Mouse (Mus musculus) hindbrain, embryonic 13.5 days (tissue): ENCODE data around the gene Clip3. TPM values are rescaled to one million over a fixed set of nuclear protein-coding genes. Genes with fewer than 3 reads are reported as not detected.
A peak's percentile ranks its signal among the peaks of the same experiment; 100 is the strongest.

Source experiments
- ATAC-seq: fragments of 200-750 bp; cut with Nextera tagmentation; 2 replicates; pipeline ENCODE4 v1.8.0; 2017; ENCODE audit warnings: moderate TSS enrichment; ENCODE audit not compliant: low FRiP score
- H3K27ac ChIP-seq: fragments of 300-500 bp; sonication (generic); 2 replicates; pipeline ENCODE4 v1.5.1; 2015; ENCODE audit warnings: inconsistent platforms, mild to moderate bottlenecking, moderate library complexity
- H3K27me3 ChIP-seq: fragments of 300-500 bp; sonication (generic); 2 replicates; pipeline ENCODE4 v1.6.1; 2015; ENCODE audit warnings: mild to moderate bottlenecking, inconsistent platforms
- H3K36me3 ChIP-seq: fragments of 300-500 bp; sonication (generic); 2 replicates; pipeline ENCODE4 v1.6.1; 2015; ENCODE audit warnings: mild to moderate bottlenecking, inconsistent platforms
- H3K4me1 ChIP-seq: fragments of 300-500 bp; sonication (generic); replicated peaks from 2 replicates; pipeline ENCODE4 v1.6.1; 2015; ENCODE audit warnings: inconsistent platforms
- H3K4me2 ChIP-seq: fragments of 300-500 bp; sonication (generic); 2 replicates; pipeline ENCODE4 v1.6.1; 2015; ENCODE audit warnings: inconsistent platforms, mild to moderate bottlenecking, moderate library complexity
- H3K4me3 ChIP-seq: fragments of 300-500 bp; sonication (generic); 2 replicates; pipeline ENCODE4 v1.5.1; 2015; ENCODE audit warnings: mild to moderate bottlenecking, inconsistent platforms
- H3K9ac ChIP-seq: fragments of 300-500 bp; sonication (generic); 2 replicates; pipeline ENCODE4 v1.6.1; 2015; ENCODE audit warnings: mild to moderate bottlenecking, inconsistent platforms
- H3K9me3 ChIP-seq: fragments of 300-500 bp; sonication (generic); 2 replicates; pipeline ENCODE4 v1.6.1; 2016; ENCODE audit warnings: inconsistent platforms
- WGBS: fragments of 180-500 bp; shearing (Covaris S2); methylation state at CpG from one replicate; pipeline ENCODE4 v1.1.7; 2015; 5-methylcytosine and 5-hydroxymethylcytosine counted together
- polyA plus RNA-seq: library from polyadenylated mRNA; unstranded; fragments of >200 nt; fragmentation: Nextera tagmentation; extraction: Ambion mirVana; gene quantifications from 2 replicates; pipeline ENCODE4 v1.2.1, GENCODE M21; 2015

The Clip3 gene
- polyA plus RNA-seq, 1 experiment from 2014 or later: 90.1 TPM

GRCm38 (mm10) chr7:30321539-30322284, 30.2 kb downstream of the Clip3 start, which contains the start of gene E130208F15Rik:
Gene E130208F15Rik (plus strand): TSS chr7:30321740.
- H3K9ac ChIP-seq: peak within 1 kb of the TSS; percentile 92
- H3K27me3 ChIP-seq: peaks cover 11% of the 10 kb centered on the region
- H3K4me1 ChIP-seq: peaks cover 17% of the 10 kb centered on the region
- peaks cover 7% of the 10 kb centered on the region for H3K36me3 ChIP-seq
- H3K9me3 ChIP-seq: peaks cover 3% of the 10 kb centered on the region; the same call in 1 of the 2 replicates
- H3K4me2 ChIP-seq: peak within 1 kb of the TSS; percentile 72
- H3K27ac ChIP-seq: peak within 1 kb of the TSS; percentile 87
- under 1% methylated on average over 57 of the region's 63 CpGs for whole genome bisulfite sequencing
- ATAC-seq: peak; percentile 80
- H3K4me3 ChIP-seq: peak within 1 kb of the TSS; percentile 78

DNA sequence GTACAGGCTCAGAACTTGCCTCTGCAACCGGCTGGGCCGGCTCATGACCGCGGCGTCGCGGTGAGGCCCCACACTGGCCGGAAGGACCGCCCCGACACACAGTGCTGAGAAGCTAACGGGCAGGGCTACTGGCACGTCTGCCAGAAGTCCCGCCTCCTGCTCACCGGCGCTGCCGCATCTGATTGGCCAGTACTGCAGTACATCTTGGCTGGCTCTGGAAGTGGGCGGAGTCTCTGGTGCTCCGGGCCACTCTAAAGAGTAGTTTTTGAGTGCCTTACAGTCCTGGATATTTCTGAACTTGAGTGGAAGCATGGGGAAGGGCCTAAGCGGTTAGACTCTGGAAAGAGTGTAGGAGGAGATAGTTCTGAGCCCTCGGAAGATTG, 30.7 kb downstream of the Clip3 start:
- H3K4me1 ChIP-seq: peaks cover 19% of the 10 kb centered on the region
- peak overlapping the region; percentile 78 for H3K4me3 ChIP-seq
- 0 out of 2 replicates have a peak, but pooled peaks cover 4% of the 10 kb centered on the region for H3K36me3 ChIP-seq
- peak; percentile 99 for ATAC-seq
- peak overlapping the region; percentile 87 for H3K27ac ChIP-seq
- H3K9me3 ChIP-seq: peaks cover 3% of the 10 kb centered on the region; the same call in 1 of the 2 replicates
- under 1% methylated on average over 20 of the region's 20 CpGs for WGBS
- H3K9ac ChIP-seq: peak overlapping the region; percentile 92
- H3K4me2 ChIP-seq: peak overlapping the region; percentile 72
- H3K27me3 ChIP-seq: peaks cover 14% of the 10 kb centered on the region

GRCm38 (mm10) chr7:30322865-30323264, 31.3 kb downstream of the Clip3 start:
- Histone ChIP-seq H3K4me3 (peak overlapping the region; percentile 78), H3K27ac (peak overlapping the region; percentile 49; the same call in 1 of the 2 replicates), H3K4me1 (peaks cover 23% of the 10 kb centered on the region), H3K27me3 (peaks cover 15% of the 10 kb centered on the region), H3K9me3 (peaks cover 3% of the 10 kb centered on the region; the same call in 1 of the 2 replicates), H3K4me2 (peak overlapping the region; percentile 72), H3K9ac (0 out of 2 replicates have a peak overlapping the region, but pooled peaks have one; percentile 92), H3K36me3 (0 out of 2 replicates have a peak, but pooled peaks cover 3% of the 10 kb centered on the region)
- 0 out of 2 replicates have a peak, but pooled peaks have one; percentile 4 for ATAC-seq
- WGBS: 41% methylated on average over 6 of the region's 6 CpGs

- Histone ChIP-seq H3K36me3 (no peaks in the 10 kb centered on the region), H3K9me3 (peaks cover 3% of the 10 kb centered on the region; the same call in 1 of the 2 replicates), H3K9ac (0 out of 2 replicates have a peak within 1 kb of the TSS, but pooled peaks have one; percentile 92), H3K27ac (peak within 1 kb of the TSS; percentile 49; the same call in 1 of the 2 replicates), H3K27me3 (peaks cover 22% of the 10 kb centered on the region), H3K4me2 (peak within 1 kb of the TSS; percentile 72), H3K4me1 (peaks cover 23% of the 10 kb centered on the region), H3K4me3 (peak within 1 kb of the TSS; percentile 78)
- no peak for ATAC-seq
- WGBS: 79% methylated on average over 3 of the region's 3 CpGs
Measured at GRCm38 (mm10) chr7:30323795-30324194, 32.3 kb downstream of the Clip3 start, which contains the start of gene Sdhaf1. Gene Sdhaf1 (minus strand): TSS chr7:30323895.

GRCm38 (mm10) chr7:30324300-30324944, 32.9 kb downstream of the Clip3 start:
- no peaks in the 10 kb centered on the region for H3K36me3 ChIP-seq
- no peak for ATAC-seq

GRCm38 (mm10) chr7:30325364-30325763, 33.8 kb downstream of the Clip3 start:
- peaks cover 23% of the 10 kb centered on the region for H3K4me1 ChIP-seq
- 44% methylated on average over 2 of the region's 2 CpGs for WGBS
- ATAC-seq: no peak
- H3K4me2 ChIP-seq: no peak overlapping the region
- no peak overlapping the region for H3K4me3 ChIP-seq
- peaks cover 23% of the 10 kb centered on the region for H3K27me3 ChIP-seq
- peaks cover 3% of the 10 kb centered on the region; the same call in 1 of the 2 replicates for H3K9me3 ChIP-seq
- no peak overlapping the region for H3K9ac ChIP-seq
- no peak overlapping the region for H3K27ac ChIP-seq
- no peaks in the 10 kb centered on the region for H3K36me3 ChIP-seq

More at GRCm38 (mm10) chr7:30324300-30324944, 32.9 kb downstream of the Clip3 start:
- H3K9ac ChIP-seq: no peak overlapping the region
- peaks cover 23% of the 10 kb centered on the region for H3K27me3 ChIP-seq
- H3K9me3 ChIP-seq: peaks cover 3% of the 10 kb centered on the region; the same call in 1 of the 2 replicates
- H3K4me3 ChIP-seq: no peak overlapping the region
- H3K4me2 ChIP-seq: no peak overlapping the region
- peaks cover 23% of the 10 kb centered on the region for H3K4me1 ChIP-seq
- no peak overlapping the region for H3K27ac ChIP-seq
- 81% methylated on average over 5 of the region's 5 CpGs for WGBS

DNA sequence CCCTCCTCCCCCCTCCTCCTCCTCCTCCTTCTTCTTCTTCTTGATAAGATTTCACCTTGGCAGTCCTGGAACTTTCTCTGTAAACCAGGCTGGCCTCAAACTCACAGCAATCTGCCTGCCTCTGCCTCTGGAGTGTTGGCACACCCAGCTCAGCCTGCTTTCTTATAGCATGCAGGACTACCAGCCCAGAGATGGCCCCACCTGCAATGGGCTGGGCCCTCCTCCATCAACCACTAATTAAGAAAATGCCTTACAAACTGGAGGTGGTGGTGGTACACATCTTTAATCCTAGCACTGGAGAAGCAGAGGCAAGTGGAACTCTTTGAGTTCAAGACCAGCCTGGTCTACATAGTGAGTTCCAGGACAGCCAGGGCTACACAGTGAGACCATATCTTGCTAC, 34.9 kb downstream of the Clip3 start:
- ATAC-seq: no peak

DNA sequence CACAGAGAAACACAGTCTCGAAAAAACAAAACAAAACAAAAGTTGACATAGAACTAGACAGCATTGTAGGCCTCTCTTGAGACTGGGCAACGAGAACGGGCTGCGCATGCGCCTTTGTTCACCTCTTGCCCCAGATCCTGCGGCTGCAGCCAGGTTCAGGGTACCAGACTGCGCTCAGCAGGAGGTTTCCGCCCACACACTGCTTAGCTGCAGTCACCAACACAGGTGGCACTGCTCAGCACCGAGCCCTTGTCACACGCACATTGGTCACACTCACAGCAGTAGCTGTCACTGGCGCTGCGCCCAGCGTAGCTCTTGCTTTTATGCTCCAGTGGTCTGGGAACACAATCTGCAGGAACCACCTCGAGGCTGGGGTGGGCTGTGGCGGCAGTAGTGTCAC, 35.6 kb downstream of the Clip3 start:
- Histone ChIP-seq H3K4me3 (no peak overlapping the region), H3K4me1 (peaks cover 22% of the 10 kb centered on the region), H3K27ac (no peak overlapping the region), H3K4me2 (no peak overlapping the region), H3K27me3 (peaks cover 23% of the 10 kb centered on the region), H3K9ac (peak overlapping the region; percentile 46; the same call in 1 of the 2 replicates), H3K9me3 (peaks cover 3% of the 10 kb centered on the region; the same call in 1 of the 2 replicates), H3K36me3 (no peaks in the 10 kb centered on the region)
- no peak for ATAC-seq
- 53% methylated on average over 15 of the region's 15 CpGs for WGBS

More for the DNA sequence above, 34.9 kb downstream of the Clip3 start:
- H3K4me1 ChIP-seq: peaks cover 19% of the 10 kb centered on the region
- H3K9ac ChIP-seq: no peak overlapping the region
- no peak overlapping the region for H3K4me3 ChIP-seq
- no peak overlapping the region for H3K4me2 ChIP-seq
- H3K27me3 ChIP-seq: peaks cover 23% of the 10 kb centered on the region
- no peaks in the 10 kb centered on the region for H3K36me3 ChIP-seq
- no peak overlapping the region for H3K27ac ChIP-seq
- H3K9me3 ChIP-seq: peaks cover 3% of the 10 kb centered on the region; the same call in 1 of the 2 replicates

DNA sequence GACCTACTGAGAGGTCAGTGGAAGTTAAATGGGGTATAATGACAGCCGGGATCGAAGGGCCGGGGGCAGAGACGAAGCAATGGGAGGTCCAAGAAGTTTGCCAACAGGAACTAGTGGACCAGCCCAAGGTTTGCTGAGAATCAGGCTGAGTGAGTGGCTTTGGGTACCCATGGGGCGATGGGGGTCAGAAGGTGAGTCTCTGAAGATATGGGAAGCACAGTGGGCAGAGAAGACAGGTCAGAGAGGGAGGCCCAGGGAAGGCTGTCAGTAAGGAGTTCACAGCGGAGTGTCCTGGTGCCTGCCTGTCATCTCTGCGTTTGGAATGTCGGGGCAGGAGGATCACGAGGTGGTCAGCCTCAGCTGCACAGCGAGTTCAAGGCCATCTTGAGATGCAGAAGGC, 36.9 kb downstream of the Clip3 start:
- ATAC-seq: no peak
- peaks cover 27% of the 10 kb centered on the region for H3K4me1 ChIP-seq
- 52% methylated on average over 10 of the region's 10 CpGs for WGBS
- H3K27ac ChIP-seq: no peak overlapping the region
- no peak overlapping the region for H3K4me3 ChIP-seq
- H3K27me3 ChIP-seq: peaks cover 28% of the 10 kb centered on the region
- no peak overlapping the region for H3K4me2 ChIP-seq
- no peaks in the 10 kb centered on the region for H3K36me3 ChIP-seq
- H3K9ac ChIP-seq: no peak overlapping the region
- H3K9me3 ChIP-seq: peaks cover 3% of the 10 kb centered on the region; the same call in 1 of the 2 replicates

DNA sequence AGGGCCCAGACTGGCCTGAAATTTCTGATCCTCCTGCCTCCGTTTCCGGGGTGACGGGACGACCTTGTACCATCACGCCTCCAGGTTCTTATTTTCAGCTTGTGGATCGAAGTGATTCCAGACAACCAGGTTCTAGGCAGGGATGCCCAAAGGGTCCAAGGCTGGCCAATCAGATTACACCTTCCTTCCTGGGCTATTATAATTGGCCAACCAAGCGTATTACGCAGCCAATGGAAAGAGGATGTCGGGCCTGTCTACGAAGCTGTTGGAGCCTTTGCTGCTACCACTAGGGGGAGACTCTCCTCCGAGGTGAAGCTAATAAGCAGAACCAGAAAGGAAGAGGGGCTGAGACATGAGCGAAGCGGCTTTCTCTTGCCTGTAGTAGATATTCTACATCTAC, 40.4 kb downstream of the Clip3 start:
- ATAC-seq: peak; percentile 94
- Histone ChIP-seq H3K27ac (peak overlapping the region; percentile 63; the same call in 1 of the 2 replicates), H3K9ac (no peak overlapping the region), H3K36me3 (no peaks in the 10 kb centered on the region), H3K27me3 (peaks cover 45% of the 10 kb centered on the region), H3K9me3 (no peaks in the 10 kb centered on the region), H3K4me1 (peaks cover 44% of the 10 kb centered on the region), H3K4me2 (peak overlapping the region; percentile 50), H3K4me3 (peak overlapping the region; percentile 25)
- 3% methylated on average over 13 of the region's 13 CpGs for WGBS

- H3K9ac ChIP-seq: 0 out of 2 replicates have a peak overlapping the region, but pooled peaks have one; percentile 19
- H3K4me1 ChIP-seq: peaks cover 38% of the 10 kb centered on the region
- H3K9me3 ChIP-seq: no peaks in the 10 kb centered on the region
- no peak overlapping the region for H3K27ac ChIP-seq
- ATAC-seq: no peak
- WGBS: 63% methylated on average over 18 of the region's 18 CpGs
- peak overlapping the region; percentile 50 for H3K4me2 ChIP-seq
- H3K27me3 ChIP-seq: peaks cover 41% of the 10 kb centered on the region
- H3K36me3 ChIP-seq: no peaks in the 10 kb centered on the region
- H3K4me3 ChIP-seq: no peak overlapping the region; the same call in 1 of the 2 replicates
Measured at GRCm38 (mm10) chr7:30332622-30333259, 41.2 kb downstream of the Clip3 start.
